Mouse (Mus musculus): ENCODE results near the gene Acbd7.

Gene Acbd7

GRCm38 (mm10) chr2:3387105-3387860, 51.3 kb downstream of the Acbd7 start:
- DNase-seq (ENCODE audit: low read depth): no peak

Data from induced T-regulatory cell, adult 2 months (primary cell).